Mouse (Mus musculus) lung, adult 2 months (tissue): ENCODE measurements around the gene Nfkbiz.

Experiments used
- CTCF ChIP-seq: fragments of 200-500 bp; IDR thresholded peaks from 2 replicates; pipeline ENCODE4 v1.5.1; 2011; ENCODE audit warnings: mild to moderate bottlenecking, low read length, control low read depth; ENCODE audit not compliant: insufficient read depth
- POLR2A ChIP-seq: fragments of 200-500 bp; IDR thresholded peaks from 2 replicates; pipeline ENCODE4 v1.6.1; 2011; ENCODE audit warnings: low read depth, mild to moderate bottlenecking, control low read depth, low read length, borderline replicate concordance; ENCODE audit errors: extremely low read depth

- TF ChIP-seq POLR2A = no peak
- TF ChIP-seq CTCF = no peak
Observed at GRCm38 (mm10) chr16:55814686-55815085, 24.0 kb downstream of the Nfkbiz start.
